Mouse (Mus musculus): Measurements from ENCODE around the gene Ctcfl.

- TF ChIP-seq CTCF (IDR thresholded peaks at IDR 0.05; ENCODE audit: low read depth) (no peak), EP300 (IDR thresholded peaks at IDR 0.05; ENCODE audit: low read depth) (no peak)
These were observed 45.6 kb upstream of the Ctcfl start for GRCm38 (mm10) chr2:173164946-173165345.

Data from liver, postnatal 0 days (tissue).